Mouse (Mus musculus) thymus, postnatal 10 days (tissue): ENCODE measurements around the gene Gm10719.
"Not testable (repeated sequence)": the region's sequence is repeated elsewhere in the genome, so short reads cannot be mapped to it uniquely, and the experiment has no call there.

Experiments used
- DNase-seq, 2 experiments: peaks; one replicate each; pipeline ENCODE4 v3.0.0; 2021; ENCODE audit warnings: low spot score in 2 of 2

Gm10719 gene

DNA sequence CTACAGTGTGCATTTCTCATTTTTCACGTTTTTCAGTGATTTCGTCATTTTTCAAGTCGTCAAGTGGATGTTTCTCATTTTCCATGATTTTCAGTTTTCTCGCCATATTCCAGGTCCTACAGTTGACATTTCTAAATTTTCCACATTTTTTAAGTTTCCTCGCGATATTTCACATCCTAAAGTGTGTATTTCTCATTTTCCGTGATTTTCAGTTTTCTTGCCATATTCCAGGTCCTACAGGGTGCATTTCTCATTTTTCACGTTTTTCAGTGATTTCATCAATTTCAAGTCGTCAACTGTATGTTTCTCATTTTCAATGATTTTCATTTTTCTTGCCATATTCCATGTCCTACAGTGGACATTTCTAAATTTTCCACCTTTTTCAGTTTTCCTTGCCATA, at the start of gene Gm10719:
Gene Gm10719 (plus strand): TSS at position 301 of the 400 bp plus-strand sequence.
- DNase-seq = not testable (repeated sequence)

DNA sequence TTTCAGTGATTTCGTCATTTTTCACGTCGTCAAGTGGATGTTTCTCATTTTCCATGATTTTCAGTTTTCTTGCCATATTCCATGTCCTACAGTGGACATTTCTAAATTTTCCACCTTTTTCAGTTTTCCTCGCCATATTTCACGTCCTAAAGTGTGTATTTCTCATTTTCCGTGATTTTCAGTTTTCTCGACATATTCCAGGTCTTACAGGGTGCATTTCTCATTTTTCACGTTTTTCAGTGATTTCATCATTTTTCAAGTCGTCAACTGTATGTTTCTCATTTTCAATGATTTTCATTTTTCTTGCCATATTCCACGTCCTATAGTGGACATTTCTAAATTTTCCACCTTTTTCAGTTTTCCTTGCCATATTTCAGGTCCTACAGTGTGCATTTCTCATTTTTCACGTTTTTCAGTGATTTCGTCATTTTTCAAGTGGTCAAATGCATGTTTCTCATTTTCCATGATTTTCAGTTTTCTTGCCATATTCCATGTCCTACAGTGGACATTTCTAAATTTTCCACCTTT, 16.7 kb upstream of the Gm10719 start, which contains the start of gene Gm10722:
Gene Gm10722 (plus strand): TSS at position 478 of the 528 bp plus-strand sequence.
- peak in 1 of 2 experiments; percentile 6 for DNase-seq

GRCm38 (mm10) chr9:3001006-3001405, 16.2 kb upstream of the Gm10719 start:
- DNase-seq = peak; percentile 33 to 44

- DNase-seq = peak; percentile 99 to 100
Measured at GRCm38 (mm10) chr9:3001948-3002659, 15.1 kb upstream of the Gm10719 start.

DNA sequence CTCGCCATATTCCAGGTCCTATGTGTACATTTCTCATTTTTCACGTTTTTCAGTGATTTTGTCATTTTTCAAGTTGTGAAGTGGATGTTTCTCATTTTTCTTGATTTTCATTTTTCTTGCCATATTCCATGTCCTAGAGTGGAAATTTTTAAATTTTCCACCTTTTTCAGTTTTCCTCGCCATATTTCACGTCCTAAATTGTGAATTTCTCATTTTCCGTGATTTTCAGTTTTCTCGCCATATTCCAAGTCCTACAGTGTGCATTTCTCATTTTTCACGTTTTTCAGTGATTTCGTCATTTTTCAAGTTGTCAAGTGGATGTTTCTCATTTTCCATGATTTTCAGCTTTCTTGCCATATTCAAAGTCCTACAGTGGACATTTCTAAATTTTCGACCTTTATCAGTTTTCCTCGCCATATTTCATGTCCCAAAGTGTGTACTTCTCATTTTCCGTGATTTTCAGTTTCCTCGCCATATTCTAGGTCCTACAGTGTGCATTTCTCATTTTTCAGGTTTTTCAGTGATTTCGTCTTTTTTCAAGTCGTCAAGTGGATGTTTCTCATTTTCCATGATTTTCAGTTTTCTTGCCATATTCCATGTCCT, 14.3 kb upstream of the Gm10719 start, which contains the start of gene Gm11168:
Gene Gm11168 (plus strand): TSS at position 553 of the 603 bp plus-strand sequence.
- DNase-seq = peak in 1 of 2 experiments; percentile 55

DNA sequence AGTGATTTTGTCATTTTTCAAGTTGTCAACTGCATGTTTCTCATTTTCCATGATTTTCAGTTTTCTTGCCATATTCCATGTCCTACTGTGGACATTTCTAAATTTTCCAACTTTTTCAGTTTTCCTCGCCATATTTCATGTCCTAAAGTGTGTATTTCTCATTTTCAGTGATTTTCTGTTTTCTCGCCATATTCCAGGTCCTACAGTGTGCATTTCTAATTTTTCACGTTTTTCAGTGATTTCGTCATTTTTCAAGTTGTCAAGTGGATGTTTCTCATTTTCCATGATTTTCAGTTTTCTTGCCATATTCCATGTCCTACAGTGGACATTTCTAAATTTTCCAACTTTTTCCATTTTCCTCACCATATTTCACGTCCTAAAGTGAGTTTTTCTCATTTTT, 11.0 kb upstream of the Gm10719 start:
- DNase-seq = not testable (repeated sequence)

DNA sequence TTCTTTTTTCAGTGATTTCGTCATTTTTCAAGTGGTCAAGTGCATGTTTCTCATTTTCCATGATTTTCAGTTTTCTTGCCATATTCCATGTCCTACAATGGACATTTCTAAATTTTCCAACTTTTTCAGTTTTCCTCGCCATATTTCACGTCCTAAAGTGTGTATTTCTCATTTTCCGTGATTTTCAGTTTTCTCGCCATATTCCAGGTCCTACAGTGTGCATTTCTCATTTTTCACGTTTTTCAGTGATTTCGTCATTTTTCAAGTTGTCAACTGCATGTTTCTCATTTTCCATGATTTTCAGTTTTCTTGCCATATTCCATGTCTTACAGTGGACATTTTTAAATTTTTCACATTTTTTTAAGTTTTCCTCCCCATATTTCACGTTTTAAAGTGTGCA, 10.6 kb upstream of the Gm10719 start:
- peak; percentile 85 to 96 for DNase-seq

- not testable (repeated sequence) for DNase-seq
Measured at GRCm38 (mm10) chr9:3007272-3007671, 9.9 kb upstream of the Gm10719 start.

DNA sequence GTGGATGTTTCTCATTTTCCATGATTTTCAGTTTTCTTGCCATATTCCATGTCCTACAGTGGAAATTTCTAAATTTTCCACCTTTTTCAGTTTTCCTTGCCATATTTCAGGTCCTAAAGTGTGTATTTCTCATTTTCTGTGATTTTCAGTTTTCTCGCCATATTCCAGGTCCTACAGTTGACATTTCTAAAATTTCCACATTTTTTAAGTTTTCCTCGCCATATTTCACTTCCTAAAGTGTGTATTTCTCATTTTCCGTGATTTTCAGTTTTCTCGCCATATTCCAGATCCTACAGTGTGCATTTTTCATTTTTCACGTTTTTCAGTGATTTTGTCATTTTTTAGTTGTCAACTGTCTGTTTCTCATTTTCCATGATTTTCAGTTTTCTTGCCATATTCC, 7.9 kb upstream of the Gm10719 start:
- DNase-seq = not testable (repeated sequence)

DNA sequence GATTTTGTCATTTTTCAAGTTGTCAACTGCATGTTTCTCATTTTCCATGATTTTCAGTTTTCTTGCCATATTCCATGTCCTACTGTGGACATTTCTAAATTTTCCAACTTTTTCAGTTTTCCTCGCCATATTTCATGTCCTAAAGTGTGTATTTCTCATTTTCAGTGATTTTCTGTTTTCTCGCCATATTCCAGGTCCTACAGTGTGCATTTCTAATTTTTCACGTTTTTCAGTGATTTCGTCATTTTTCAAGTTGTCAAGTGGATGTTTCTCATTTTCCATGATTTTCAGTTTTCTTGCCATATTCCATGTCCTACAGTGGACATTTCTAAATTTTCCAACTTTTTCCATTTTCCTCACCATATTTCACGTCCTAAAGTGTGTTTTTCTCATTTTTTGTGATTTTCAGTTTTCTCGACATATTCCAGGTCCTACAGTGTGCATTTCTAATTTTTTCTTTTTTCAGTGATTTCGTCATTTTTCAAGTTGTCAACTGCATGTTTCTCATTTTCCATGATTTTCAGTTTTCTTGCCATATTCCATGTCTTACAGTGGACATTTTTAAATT, 5.1 kb upstream of the Gm10719 start:
- not testable (repeated sequence) for DNase-seq

DNA sequence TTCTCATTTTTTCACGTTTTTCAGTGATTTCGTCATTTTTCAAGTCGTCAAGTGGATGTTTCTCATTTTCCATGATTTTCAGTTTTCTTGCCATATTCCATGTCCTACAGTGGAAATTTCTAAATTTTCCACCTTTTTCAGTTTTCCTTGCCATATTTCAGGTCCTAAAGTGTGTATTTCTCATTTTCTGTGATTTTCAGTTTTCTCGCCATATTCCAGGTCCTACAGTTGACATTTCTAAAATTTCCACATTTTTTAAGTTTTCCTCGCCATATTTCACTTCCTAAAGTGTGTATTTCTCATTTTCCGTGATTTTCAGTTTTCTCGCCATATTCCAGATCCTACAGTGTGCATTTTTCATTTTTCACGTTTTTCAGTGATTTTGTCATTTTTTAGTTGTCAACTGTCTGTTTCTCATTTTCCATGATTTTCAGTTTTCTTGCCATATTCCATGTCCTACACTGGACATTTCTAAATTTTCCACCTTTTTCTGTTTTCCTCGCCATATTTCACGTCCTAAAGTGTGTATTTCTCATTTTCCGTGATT, 4.4 kb upstream of the Gm10719 start, which contains the start of gene Gm10721:
Gene Gm10721 (plus strand): TSS at position 408 of the 547 bp plus-strand sequence.
- not testable (repeated sequence) for DNase-seq

DNA sequence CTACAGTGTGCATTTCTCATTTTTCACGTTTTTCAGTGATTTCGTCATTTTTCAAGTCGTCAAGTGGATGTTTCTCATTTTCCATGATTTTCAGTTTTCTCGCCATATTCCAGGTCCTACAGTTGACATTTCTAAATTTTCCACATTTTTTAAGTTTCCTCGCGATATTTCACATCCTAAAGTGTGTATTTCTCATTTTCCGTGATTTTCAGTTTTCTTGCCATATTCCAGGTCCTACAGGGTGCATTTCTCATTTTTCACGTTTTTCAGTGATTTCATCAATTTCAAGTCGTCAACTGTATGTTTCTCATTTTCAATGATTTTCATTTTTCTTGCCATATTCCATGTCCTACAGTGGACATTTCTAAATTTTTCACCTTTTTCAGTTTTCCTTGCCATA, 1.9 kb upstream of the Gm10719 start, which contains the start of gene Gm10720:
Gene Gm10720 (plus strand): TSS at position 301 of the 400 bp plus-strand sequence.
- DNase-seq = not testable (repeated sequence)

DNA sequence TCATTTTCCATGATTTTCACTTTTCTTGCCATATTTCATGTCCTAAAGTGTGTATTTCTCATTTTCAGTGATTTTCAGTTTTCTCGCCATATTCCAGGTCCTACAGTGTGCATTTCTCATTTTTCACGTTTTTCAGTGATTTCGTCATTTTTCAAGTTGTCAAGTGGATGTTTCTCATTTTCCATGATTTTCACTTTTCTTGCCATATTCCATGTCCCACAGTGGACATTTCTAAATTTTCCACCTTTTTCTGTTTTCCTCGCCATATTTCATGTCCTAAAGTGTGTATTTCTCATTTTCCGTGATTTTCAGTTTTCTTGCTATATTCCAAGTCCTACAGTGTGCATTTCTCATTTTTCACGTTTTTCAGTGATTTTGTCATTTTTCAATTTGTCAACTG, 1.3 kb upstream of the Gm10719 start:
- peak in 1 of 2 experiments; percentile 33 for DNase-seq

DNA sequence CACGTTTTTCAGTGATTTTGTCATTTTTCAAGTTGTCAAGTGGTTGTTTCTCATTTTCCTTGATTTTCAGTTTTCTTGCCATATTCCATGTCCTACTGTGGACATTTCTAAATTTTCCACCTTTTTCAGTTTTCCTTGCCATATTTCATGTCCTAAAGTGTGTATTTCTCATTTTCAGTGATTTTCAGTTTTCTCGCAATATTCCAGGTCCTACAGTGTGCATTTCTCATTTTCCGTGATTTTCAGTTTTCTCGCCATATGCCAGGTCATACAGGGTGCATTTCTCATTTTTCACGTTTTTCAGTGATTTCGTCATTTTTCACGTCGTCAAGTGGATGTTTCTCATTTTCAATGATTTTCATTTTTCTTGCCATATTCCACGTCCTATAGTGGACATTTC, 1.7 kb downstream of the Gm10719 start:
- peak in 1 of 2 experiments; percentile 19 for DNase-seq

DNA sequence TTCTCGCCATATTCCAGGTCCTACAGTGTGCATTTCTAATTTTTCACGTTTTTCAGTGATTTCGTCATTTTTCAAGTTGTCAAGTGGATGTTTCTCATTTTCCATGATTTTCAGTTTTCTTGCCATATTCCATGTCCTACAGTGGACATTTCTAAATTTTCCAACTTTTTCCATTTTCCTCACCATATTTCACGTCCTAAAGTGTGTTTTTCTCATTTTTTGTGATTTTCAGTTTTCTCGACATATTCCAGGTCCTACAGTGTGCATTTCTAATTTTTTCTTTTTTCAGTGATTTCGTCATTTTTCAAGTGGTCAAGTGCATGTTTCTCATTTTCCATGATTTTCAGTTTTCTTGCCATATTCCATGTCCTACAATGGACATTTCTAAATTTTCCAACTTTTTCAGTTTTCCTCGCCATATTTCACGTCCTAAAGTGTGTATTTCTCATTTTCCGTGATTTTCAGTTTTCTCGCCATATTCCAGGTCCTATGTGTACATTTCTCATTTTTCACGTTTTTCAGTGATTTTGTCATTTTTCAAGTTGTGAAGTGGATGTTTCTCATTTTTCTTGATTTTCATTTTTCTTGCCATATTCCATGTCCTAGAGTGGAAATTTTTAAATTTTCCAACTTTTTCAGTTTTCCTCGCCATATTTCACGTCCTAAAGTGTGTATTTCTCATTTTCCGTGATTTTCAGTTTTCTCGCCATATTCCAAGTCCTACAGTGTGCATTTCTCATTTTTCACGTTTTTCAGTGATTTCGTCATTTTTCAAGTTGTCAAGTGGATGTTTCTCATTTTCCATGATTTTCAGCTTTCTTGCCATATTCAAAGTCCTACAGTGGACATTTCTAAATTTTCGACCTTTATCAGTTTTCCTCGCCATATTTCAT, 2.9 kb downstream of the Gm10719 start:
- DNase-seq = peak; percentile 73 to 95

DNA sequence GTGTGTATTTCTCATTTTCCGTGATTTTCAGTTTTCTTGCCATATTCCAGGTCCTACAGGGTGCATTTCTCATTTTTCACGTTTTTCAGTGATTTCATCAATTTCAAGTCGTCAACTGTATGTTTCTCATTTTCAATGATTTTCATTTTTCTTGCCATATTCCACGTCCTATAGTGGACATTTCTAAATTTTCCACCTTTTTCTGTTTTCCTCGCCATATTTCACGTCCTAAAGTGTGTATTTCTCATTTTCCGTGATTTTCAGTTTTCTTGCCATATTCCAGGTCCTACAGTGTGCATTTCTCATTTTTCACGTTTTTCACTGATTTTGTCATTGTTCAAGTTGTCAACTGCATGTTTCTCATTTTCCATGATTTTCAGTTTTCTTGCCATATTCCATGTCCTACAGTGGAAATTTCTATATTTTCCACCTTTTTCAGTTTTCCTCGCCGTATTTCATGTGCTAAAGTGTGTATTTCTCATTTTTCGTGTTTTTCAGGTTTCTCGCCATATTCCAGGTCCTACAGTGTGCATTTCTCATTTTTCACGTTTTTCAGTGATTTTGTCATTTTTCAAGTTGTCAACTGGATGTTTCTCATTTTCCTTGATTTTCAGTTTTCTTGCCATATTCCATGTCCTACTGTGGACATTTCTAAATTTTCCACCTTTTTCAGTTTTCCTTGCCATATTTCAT, 5.3 kb downstream of the Gm10719 start:
- peak; percentile 84 to 92 for DNase-seq

DNA sequence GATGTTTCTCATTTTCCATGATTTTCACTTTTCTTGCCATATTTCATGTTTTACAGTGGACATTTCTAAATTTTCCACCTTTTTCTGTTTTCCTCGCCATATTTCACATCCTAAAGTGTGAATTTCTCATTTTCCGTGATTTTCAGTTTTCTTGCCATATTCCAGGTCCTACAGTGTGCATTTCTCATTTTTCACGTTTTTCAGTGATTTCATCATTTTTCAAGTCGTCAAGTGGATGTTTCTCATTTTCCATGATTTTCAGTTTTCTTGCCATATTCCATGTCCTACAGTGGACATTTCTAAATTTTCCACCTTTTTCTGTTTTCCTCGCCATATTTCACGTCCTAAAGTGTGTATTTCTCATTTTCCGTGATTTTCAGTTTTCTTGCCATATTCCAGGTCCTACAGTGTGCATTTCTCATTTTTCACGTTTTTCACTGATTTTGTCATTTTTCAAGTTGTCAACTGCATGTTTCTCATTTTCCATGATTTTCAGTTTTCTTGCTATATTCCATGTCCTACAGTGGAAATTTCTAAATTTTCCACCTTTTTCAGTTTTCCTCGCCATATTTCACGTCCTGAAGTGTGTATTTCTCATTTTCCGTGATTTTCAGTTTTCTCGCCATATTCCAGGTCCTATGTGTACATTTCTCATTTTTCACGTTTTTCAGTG, 6.2 kb downstream of the Gm10719 start, which contains the start of gene Gm10718:
Gene Gm10718 (plus strand): TSS at position 236 of the 673 bp plus-strand sequence.
- DNase-seq = peak; percentile 12 to 38

DNA sequence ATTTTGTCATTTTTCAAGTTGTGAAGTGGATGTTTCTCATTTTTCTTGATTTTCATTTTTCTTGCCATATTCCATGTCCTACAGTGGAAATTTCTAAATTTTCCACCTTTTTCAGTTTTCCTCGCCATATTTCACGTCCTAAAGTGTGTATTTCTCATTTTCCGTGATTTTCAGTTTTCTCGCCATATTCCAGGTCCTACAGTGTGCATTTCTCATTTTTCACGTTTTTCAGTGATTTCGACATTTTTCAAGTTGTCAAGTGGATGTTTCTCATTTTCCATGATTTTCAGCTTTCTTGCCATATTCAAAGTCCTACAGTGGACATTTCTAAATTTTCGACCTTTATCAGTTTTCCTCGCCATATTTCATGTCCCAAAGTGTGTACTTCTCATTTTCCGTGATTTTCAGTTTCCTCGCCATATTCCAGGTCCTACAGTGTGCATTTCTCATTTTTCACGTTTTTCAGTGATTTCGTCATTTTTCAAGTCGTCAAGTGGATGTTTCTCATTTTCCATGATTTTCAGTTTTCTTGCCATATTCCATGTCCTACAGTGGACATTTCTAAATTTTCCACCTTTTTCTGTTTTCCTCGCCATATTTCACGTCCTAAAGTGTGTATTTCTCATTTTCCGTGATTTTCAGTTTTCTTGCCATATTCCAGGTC, 6.9 kb downstream of the Gm10719 start:
- peak; percentile 65 to 87 for DNase-seq

- DNase-seq = peak; percentile 62 to 74
Measured at GRCm38 (mm10) chr9:3024912-3025467, 7.8 kb downstream of the Gm10719 start, which contains the start of gene Gm10717. Gene Gm10717, plus strand, starts transcription at chr9:3025417.
